Mouse (Mus musculus) liver, embryonic 11.5 days (tissue): ENCODE data around the gene Tgfbr3l. TPM values are rescaled to one million over a fixed set of nuclear protein-coding genes. Genes with fewer than 3 reads are reported as not detected.

Experiments used
- ATAC-seq: fragments of 200-750 bp; cut with Nextera tagmentation; replicated peaks from 2 replicates; pipeline ENCODE4 v1.8.0; 2017; ENCODE audit warnings: moderate number of reproducible peaks, mild to moderate bottlenecking, moderate TSS enrichment, moderate library complexity; ENCODE audit not compliant: low FRiP score
- DNase-seq: peaks from one replicate; pipeline ENCODE4 v3.0.0-alpha.2; 2017; ENCODE audit warnings: low spot score
- H3K27ac ChIP-seq: fragments of 300-500 bp; sonication (generic); 2 replicates; pipeline ENCODE4 v1.5.1; 2014; ENCODE audit warnings: mild to moderate bottlenecking, low read depth, low read length, control low read depth
- H3K27me3 ChIP-seq: fragments of 300-500 bp; sonication (generic); replicated peaks from 2 replicates; pipeline ENCODE4 v1.6.1; 2014; ENCODE audit warnings: low read length, mixed read lengths; ENCODE audit not compliant: control insufficient read depth, insufficient read depth
- H3K36me3 ChIP-seq: fragments of 300-500 bp; sonication (generic); 2 replicates; pipeline ENCODE4 v1.6.1; 2014; ENCODE audit warnings: mild to moderate bottlenecking, low read length, moderate library complexity, mixed read lengths; ENCODE audit not compliant: control insufficient read depth, insufficient read depth
- H3K4me1 ChIP-seq: fragments of 300-500 bp; sonication (generic); replicated peaks from 2 replicates; pipeline ENCODE4 v1.6.1; 2014; ENCODE audit warnings: low read length, mixed read lengths; ENCODE audit not compliant: control insufficient read depth, insufficient read depth
- H3K4me2 ChIP-seq: fragments of 300-500 bp; sonication (generic); 2 replicates; pipeline ENCODE4 v1.6.1; 2014; ENCODE audit warnings: mild to moderate bottlenecking, control low read depth, moderate library complexity
- H3K4me3 ChIP-seq: fragments of 300-500 bp; sonication (generic); 2 replicates; pipeline ENCODE4 v1.5.1; 2014; ENCODE audit warnings: low read depth, low read length, control low read depth
- H3K9ac ChIP-seq: fragments of 300-500 bp; sonication (generic); 2 replicates; pipeline ENCODE4 v1.6.1; 2014; ENCODE audit warnings: low read depth, low read length, control low read depth
- H3K9me3 ChIP-seq: fragments of 300-500 bp; sonication (generic); 2 replicates; pipeline ENCODE4 v1.6.1; 2016; ENCODE audit warnings: low read length, inconsistent platforms, mixed read lengths; ENCODE audit not compliant: control insufficient read depth
- WGBS: fragments of 180-500 bp; shearing (Covaris S2); extraction: QIAGEN DNeasy Blood & Tissue Kit; methylation state at CpG from one replicate; pipeline ENCODE4 v1.1.7; 2014; 5-methylcytosine and 5-hydroxymethylcytosine counted together
- polyA plus RNA-seq: library from polyadenylated mRNA; unstranded; fragments of >200 nt; fragmentation: Nextera tagmentation; extraction: Ambion mirVana; gene quantifications from 2 replicates; pipeline ENCODE4 v1.2.1, GENCODE M21; 2014

The Tgfbr3l gene
- polyA plus RNA-seq, 1 experiment from 2014 or later: 1.7 TPM

- DNase-seq: no peak
- H3K4me1 ChIP-seq: peaks cover 5% of the 10 kb centered on the region; the same call in 1 of the 2 replicates
- H3K9me3 ChIP-seq: no peaks in the 10 kb centered on the region
- H3K9ac ChIP-seq: 0 out of 2 replicates have a peak within 1 kb of the TSS, but pooled peaks have one; percentile 12
- peaks cover 40% of the 10 kb centered on the region for H3K27me3 ChIP-seq
- peak within 1 kb of the TSS; percentile 28 for H3K4me3 ChIP-seq
- H3K4me2 ChIP-seq: peak within 1 kb of the TSS; percentile 54
- 6% methylated on average over 32 of the region's 33 CpGs for WGBS
- ATAC-seq: peak; percentile 74
- no peak within 1 kb of the TSS for H3K27ac ChIP-seq
- H3K36me3 ChIP-seq: no peaks in the 10 kb centered on the region
Observed at GRCm38 (mm10) chr8:4226739-4227347, 21.2 kb upstream of the Tgfbr3l start, which contains the start of gene Lrrc8e. Gene Lrrc8e, plus strand, starts transcription at chr8:4226827.

- 83% methylated on average over 4 of the region's 4 CpGs for WGBS
- peaks cover 40% of the 10 kb centered on the region for H3K27me3 ChIP-seq
- DNase-seq: no peak
- H3K4me3 ChIP-seq: no peak overlapping the region
- peaks cover 5% of the 10 kb centered on the region; the same call in 1 of the 2 replicates for H3K4me1 ChIP-seq
- H3K9ac ChIP-seq: no peak overlapping the region
- H3K36me3 ChIP-seq: no peaks in the 10 kb centered on the region
- H3K9me3 ChIP-seq: no peaks in the 10 kb centered on the region
- H3K4me2 ChIP-seq: no peak overlapping the region
- H3K27ac ChIP-seq: no peak overlapping the region
- no peak for ATAC-seq
Observed at GRCm38 (mm10) chr8:4227919-4228318, 20.1 kb upstream of the Tgfbr3l start.

- DNase-seq (no peak), ATAC-seq (no peak)
- H3K4me3 ChIP-seq: no peak overlapping the region
- peaks cover 29% of the 10 kb centered on the region for H3K27me3 ChIP-seq
- no peaks in the 10 kb centered on the region for H3K36me3 ChIP-seq
- H3K9me3 ChIP-seq: no peaks in the 10 kb centered on the region
- 61% methylated on average over 5 of the region's 5 CpGs for WGBS
- H3K9ac ChIP-seq: no peak overlapping the region
- peaks cover 5% of the 10 kb centered on the region; the same call in 1 of the 2 replicates for H3K4me1 ChIP-seq
- no peak overlapping the region for H3K4me2 ChIP-seq
- no peak overlapping the region for H3K27ac ChIP-seq
Observed at GRCm38 (mm10) chr8:4229784-4230183, 18.2 kb upstream of the Tgfbr3l start.

- WGBS: 50% methylated on average over 10 of the region's 10 CpGs
- peaks cover 5% of the 10 kb centered on the region; the same call in 1 of the 2 replicates for H3K4me1 ChIP-seq
- H3K27ac ChIP-seq: no peak overlapping the region
- no peak overlapping the region for H3K9ac ChIP-seq
- H3K4me3 ChIP-seq: no peak overlapping the region
- H3K27me3 ChIP-seq: peaks cover 25% of the 10 kb centered on the region
- H3K9me3 ChIP-seq: no peaks in the 10 kb centered on the region
- H3K36me3 ChIP-seq: no peaks in the 10 kb centered on the region
- no peak overlapping the region for H3K4me2 ChIP-seq
- ATAC-seq (0 out of 2 replicates have a peak, but pooled peaks have one; percentile 34), DNase-seq (no peak)
Observed at GRCm38 (mm10) chr8:4230612-4231351, 17.2 kb upstream of the Tgfbr3l start.

- peak overlapping the region; percentile 69 for H3K4me3 ChIP-seq
- peak overlapping the region; percentile 95 for H3K27ac ChIP-seq
- no peak for ATAC-seq
- no peaks in the 10 kb centered on the region for H3K27me3 ChIP-seq
- H3K4me2 ChIP-seq: peak overlapping the region; percentile 80
- peaks cover 15% of the 10 kb centered on the region for H3K4me1 ChIP-seq
- WGBS: 19% methylated on average over 15 of the region's 15 CpGs
- H3K9me3 ChIP-seq: no peaks in the 10 kb centered on the region
- H3K9ac ChIP-seq: peak overlapping the region; percentile 90
- H3K36me3 ChIP-seq: peaks cover 2% of the 10 kb centered on the region; the same call in 1 of the 2 replicates
- peak; percentile 74 for DNase-seq
Observed at GRCm38 (mm10) chr8:4237814-4238433, 10.1 kb upstream of the Tgfbr3l start.

- peak within 1 kb of the TSS; percentile 80 for H3K4me2 ChIP-seq
- H3K9ac ChIP-seq: peak within 1 kb of the TSS; percentile 90
- under 1% methylated on average over 70 of the region's 71 CpGs for WGBS
- ATAC-seq (peak; percentile 92), DNase-seq (peak; percentile 100)
- H3K9me3 ChIP-seq: no peaks in the 10 kb centered on the region
- peaks cover 15% of the 10 kb centered on the region for H3K4me1 ChIP-seq
- H3K36me3 ChIP-seq: peaks cover 6% of the 10 kb centered on the region
- H3K4me3 ChIP-seq: peak within 1 kb of the TSS; percentile 69
- no peaks in the 10 kb centered on the region for H3K27me3 ChIP-seq
- peak within 1 kb of the TSS; percentile 95 for H3K27ac ChIP-seq
Observed at GRCm38 (mm10) chr8:4238434-4239192, 9.4 kb upstream of the Tgfbr3l start, which contains the start of the genes Map2k7 and Gm49320. Gene Map2k7, plus strand, starts transcription at chr8:4238740. Gene Gm49320, plus strand, starts transcription at chr8:4238865.

- Histone ChIP-seq H3K36me3 (peaks cover 13% of the 10 kb centered on the region), H3K4me2 (peak overlapping the region; percentile 80), H3K27me3 (no peaks in the 10 kb centered on the region), H3K9ac (peak overlapping the region; percentile 61), H3K4me1 (peaks cover 15% of the 10 kb centered on the region), H3K9me3 (no peaks in the 10 kb centered on the region), H3K27ac (peak overlapping the region; percentile 95), H3K4me3 (peak overlapping the region; percentile 69)
- ATAC-seq (peak; percentile 33), DNase-seq (no peak)
- 11% methylated on average over 19 of the region's 19 CpGs for WGBS
Observed at GRCm38 (mm10) chr8:4239193-4239890, 8.7 kb upstream of the Tgfbr3l start.
